In the genomic region with DNA sequence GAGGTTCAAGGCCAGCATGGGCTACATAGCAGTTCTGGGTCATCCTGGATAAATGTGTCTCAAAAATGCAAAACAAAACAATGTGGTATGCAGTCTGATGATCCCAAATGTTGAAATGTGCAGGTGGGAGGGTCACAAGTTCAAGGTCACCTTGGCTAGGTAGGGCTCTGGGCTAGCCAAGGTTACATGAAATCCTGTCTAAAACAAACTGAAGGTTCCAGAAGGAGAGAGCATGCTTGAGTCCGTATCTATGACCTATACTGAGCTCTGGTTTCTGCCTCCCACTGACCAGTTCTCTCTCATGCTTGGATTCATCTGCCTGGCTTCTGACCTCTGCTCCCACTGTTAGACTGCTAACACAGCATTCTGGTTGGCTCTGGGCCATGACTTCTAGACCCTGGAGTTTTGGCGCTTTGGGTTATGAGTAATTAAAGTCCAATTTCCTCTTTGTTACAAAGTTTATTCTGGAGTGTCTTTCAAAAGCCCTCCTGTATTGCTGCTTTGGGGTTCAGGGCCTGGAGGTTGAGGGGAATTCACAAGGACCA, we compare ENCODE assay signal across 8 mouse cellular contexts. TPM values are rescaled to one million over a fixed set of nuclear protein-coding genes. Genes with fewer than 3 reads are reported as not detected.
DNase-seq lines count a peak whose midpoint lies in the region; ATAC-seq and TF ChIP-seq lines count a peak whose summit lies in the region.

No protein-coding gene starts in this region.

- DNase-seq in gastrocnemius, postnatal 14 days: peak; percentile 35
- no peak for DNase-seq in gastrocnemius, postnatal 10 days
- peak; percentile 41 for DNase-seq in R1 (ENCODE audit: low read depth, low spot score)
- peak; percentile 68 for DNase-seq in lung, postnatal 0 days (ENCODE audit: low spot score)
- DNase-seq in midbrain, embryonic 11.5 days (ENCODE audit: low spot score, missing footprints): no peak
- no peak for DNase-seq in ovary, postnatal 36 days (ENCODE audit: low spot score)
- DNase-seq in spleen, adult 18-20 months: no peak

- H3K4me1 ChIP-seq in kidney, embryonic 14.5 days (ENCODE audit: control insufficient read depth, insufficient read depth, low read length): peaks cover 46% of the 10 kb centered on the region
- peaks cover 51% of the 10 kb centered on the region for H3K4me1 ChIP-seq in lung, postnatal 0 days (ENCODE audit: insufficient read depth, low read depth, low read length)
- peaks cover 13% of the 10 kb centered on the region for H3K4me1 ChIP-seq in midbrain, embryonic 11.5 days (ENCODE audit: control insufficient read depth, insufficient read depth, low read length)

- H3K4me2 ChIP-seq in kidney, embryonic 14.5 days (replicated peaks; ENCODE audit: low read depth, low read length): no peak overlapping the region
- no peak overlapping the region for H3K4me2 ChIP-seq in lung, postnatal 0 days (replicated peaks; ENCODE audit: low read depth, low read length)
- no peak overlapping the region for H3K4me2 ChIP-seq in midbrain, embryonic 11.5 days

- H3K27ac ChIP-seq in kidney, embryonic 14.5 days (ENCODE audit: low read depth, low read length): peak overlapping the region; percentile 59
- peak overlapping the region; percentile 73 for H3K27ac ChIP-seq in lung, postnatal 0 days (ENCODE audit: low read length)
- H3K27ac ChIP-seq in midbrain, embryonic 11.5 days (ENCODE audit: low read depth, low read length): no peak overlapping the region

- no peak overlapping the region for H3K4me3 ChIP-seq in kidney, embryonic 14.5 days (ENCODE audit: low read length)
- no peak overlapping the region for H3K4me3 ChIP-seq in lung, postnatal 0 days (ENCODE audit: low read depth, low read length)
- no peak overlapping the region for H3K4me3 ChIP-seq in midbrain, embryonic 11.5 days (ENCODE audit: low read depth, low read length)

- H3K9ac ChIP-seq in kidney, embryonic 14.5 days (ENCODE audit: low read depth, low read length): no peak overlapping the region
- H3K9ac ChIP-seq in lung, postnatal 0 days (replicated peaks; ENCODE audit: low read depth): no peak overlapping the region
- H3K9ac ChIP-seq in midbrain, embryonic 11.5 days (ENCODE audit: low read length): no peak overlapping the region

- no peaks in the 10 kb centered on the region for H3K9me3 ChIP-seq in kidney, embryonic 14.5 days (ENCODE audit: control insufficient read depth, low read length)
- H3K9me3 ChIP-seq in lung, postnatal 0 days (ENCODE audit: low read length): no peaks in the 10 kb centered on the region
- no peaks in the 10 kb centered on the region for H3K9me3 ChIP-seq in midbrain, embryonic 11.5 days (ENCODE audit: control insufficient read depth, low read length)

- no peak for TF ChIP-seq CTCF in lung, postnatal 0 days (IDR thresholded peaks at IDR 0.05)

- intact Hi-C loops in gastrocnemius, postnatal 14 days (cut with DNase I; ENCODE audit: low total_unique reads): no loop called here

- TF ChIP-seq EP300 in lung, postnatal 0 days (IDR thresholded peaks at IDR 0.05): no peak

- ATAC-seq in kidney, embryonic 14.5 days (ENCODE audit: low FRiP score, low TSS enrichment): no peak
- ATAC-seq in lung, postnatal 0 days: no peak
- no peak for ATAC-seq in midbrain, embryonic 11.5 days (ENCODE audit: low FRiP score)

- H3K36me3 ChIP-seq in kidney, embryonic 14.5 days (ENCODE audit: control insufficient read depth, insufficient read depth, low read length): no peaks in the 10 kb centered on the region
- no peaks in the 10 kb centered on the region for H3K36me3 ChIP-seq in lung, postnatal 0 days (ENCODE audit: insufficient read depth, low read length)
- no peaks in the 10 kb centered on the region for H3K36me3 ChIP-seq in midbrain, embryonic 11.5 days (ENCODE audit: control insufficient read depth, insufficient read depth, low read length)

- no peaks in the 10 kb centered on the region for H3K27me3 ChIP-seq in kidney, embryonic 14.5 days (ENCODE audit: control insufficient read depth, insufficient read depth, low read length)
- no peaks in the 10 kb centered on the region for H3K27me3 ChIP-seq in lung, postnatal 0 days (replicated peaks; ENCODE audit: insufficient read depth, low read length)
- no peaks in the 10 kb centered on the region for H3K27me3 ChIP-seq in midbrain, embryonic 11.5 days (ENCODE audit: control insufficient read depth, insufficient read depth, low read length)

- WGBS in kidney, embryonic 14.5 days: 25% methylated on average over 2 of the region's 2 CpGs
- 34% methylated on average over 2 of the region's 2 CpGs for WGBS in lung, postnatal 0 days
- WGBS in midbrain, embryonic 11.5 days: 85% methylated on average over 2 of the region's 2 CpGs

RNA-seq across cellular contexts. Expression of a gene that starts 3.9 kb away (rescaled TPM):
- 1 to 10 TPM; 5.4 to 5.8 TPM for total RNA-seq in gastrocnemius, postnatal 14 days (2021)
- 10 to 100 TPM; 14.3 to 20.5 TPM for total RNA-seq in gastrocnemius, postnatal 10 days (2021)
- polyA plus RNA-seq in kidney, embryonic 14.5 days (2014; fragmentation: Nextera tagmentation; extraction: Ambion mirVana): 129 and 174 TPM in 2 replicates
- 12.4 and 16.0 TPM in 2 replicates for polyA plus RNA-seq in lung, postnatal 0 days (2015; fragmentation: Nextera tagmentation; extraction: Ambion mirVana)
- 87.1 and 89.7 TPM in 2 replicates for polyA plus RNA-seq in midbrain, embryonic 11.5 days (2014; fragmentation: Nextera tagmentation; extraction: Ambion mirVana)

RNA-seq across cellular contexts. Expression of a gene that starts 4.0 kb away (rescaled TPM):
- total RNA-seq in gastrocnemius, postnatal 14 days (2021): 1 to 10 TPM; 3.5 to 3.6 TPM
- total RNA-seq in gastrocnemius, postnatal 10 days (2021): 1 to 10 TPM; 5.1 to 5.3 TPM
- 3.6 and 4.1 TPM in 2 replicates for polyA plus RNA-seq in kidney, embryonic 14.5 days (2014; fragmentation: Nextera tagmentation; extraction: Ambion mirVana)
- polyA plus RNA-seq in lung, postnatal 0 days (2015; fragmentation: Nextera tagmentation; extraction: Ambion mirVana): 2.4 and 2.9 TPM in 2 replicates
- 2.8 and 3.9 TPM in 2 replicates for polyA plus RNA-seq in midbrain, embryonic 11.5 days (2014; fragmentation: Nextera tagmentation; extraction: Ambion mirVana)

RNA-seq across cellular contexts. Expression of a gene that starts 19.3 kb away (rescaled TPM):
- total RNA-seq in gastrocnemius, postnatal 14 days (2021): 1 to 10 TPM; 4.2 TPM
- 10 to 100 TPM; 11.4 to 13.2 TPM for total RNA-seq in gastrocnemius, postnatal 10 days (2021)
- 350 and 420 TPM in 2 replicates for polyA plus RNA-seq in kidney, embryonic 14.5 days (2014; fragmentation: Nextera tagmentation; extraction: Ambion mirVana)
- 15.0 and 26.2 TPM in 2 replicates for polyA plus RNA-seq in lung, postnatal 0 days (2015; fragmentation: Nextera tagmentation; extraction: Ambion mirVana)
- 346 and 363 TPM in 2 replicates for polyA plus RNA-seq in midbrain, embryonic 11.5 days (2014; fragmentation: Nextera tagmentation; extraction: Ambion mirVana)

RNA-seq across cellular contexts. Expression of a gene that starts 20.3 kb away (rescaled TPM):
- 1 to 10 TPM in 1 of 2 experiments, under 1 TPM in 1; 0.73 to 1.5 TPM for total RNA-seq in gastrocnemius, postnatal 14 days (2021)
- total RNA-seq in gastrocnemius, postnatal 10 days (2021): 1 to 10 TPM; 1.2 to 3.3 TPM
- 0.58 and 0.59 TPM in 2 replicates for polyA plus RNA-seq in kidney, embryonic 14.5 days (2014; fragmentation: Nextera tagmentation; extraction: Ambion mirVana)
- polyA plus RNA-seq in lung, postnatal 0 days (2015; fragmentation: Nextera tagmentation; extraction: Ambion mirVana): 0.27 TPM in 1 of 2 replicates, not detected in the other
- polyA plus RNA-seq in midbrain, embryonic 11.5 days (2014; fragmentation: Nextera tagmentation; extraction: Ambion mirVana): 0.15 and 0.20 TPM in 2 replicates

RNA-seq across cellular contexts. Expression of a gene that starts 20.3 kb away (rescaled TPM):
- total RNA-seq in gastrocnemius, postnatal 14 days (2021): 100 to 1,000 TPM; 104 to 111 TPM
- total RNA-seq in gastrocnemius, postnatal 10 days (2021): 10 to 100 TPM; 90.3 to 95.1 TPM
- 75.1 and 85.7 TPM in 2 replicates for polyA plus RNA-seq in kidney, embryonic 14.5 days (2014; fragmentation: Nextera tagmentation; extraction: Ambion mirVana)
- 96.0 and 108 TPM in 2 replicates for polyA plus RNA-seq in lung, postnatal 0 days (2015; fragmentation: Nextera tagmentation; extraction: Ambion mirVana)
- polyA plus RNA-seq in midbrain, embryonic 11.5 days (2014; fragmentation: Nextera tagmentation; extraction: Ambion mirVana): 29.9 and 36.4 TPM in 2 replicates

Comparison
In these comparisons a context has a peak if more than half of its experiments do, and no peak if none do; other contexts are left out.
1. DNase-seq: peak in gastrocnemius, postnatal 14 days (single experiment), R1 (single experiment) and lung, postnatal 0 days (single experiment); none in gastrocnemius, postnatal 10 days (single experiment), midbrain, embryonic 11.5 days (single experiment), ovary, postnatal 36 days (single experiment) and spleen, adult 18-20 months (0 of 2).
2. RNA of a gene that starts 19.3 kb away (polyA plus RNA-seq): 350 to 420 TPM in kidney, embryonic 14.5 days and 346 to 363 TPM in midbrain, embryonic 11.5 days; 15.0 to 26.2 TPM in lung, postnatal 0 days; every median in the first group is over 10 times any median in the second.